Mouse (Mus musculus): Measurements from ENCODE around the gene Ces1b.

- TF ChIP-seq CTCF (IDR thresholded peaks at IDR 0.05; ENCODE audit: borderline replicate concordance, insufficient read depth, low read length) (no peak), POLR2A (IDR thresholded peaks at IDR 0.05; ENCODE audit: low read depth, low read length) (no peak)
These were observed 65.5 kb downstream of the Ces1b start for GRCm38 (mm10) chr8:93014300-93014699.

Data from embryonic fibroblast, embryonic 13.5 days (primary cell).